Mouse (Mus musculus) liver, adult 2 months (tissue): ENCODE results near the gene Ubac2. TPM values are rescaled to one million over a fixed set of nuclear protein-coding genes. Genes with fewer than 3 reads are reported as not detected.

Source experiments
- DNase-seq: peaks from one replicate; pipeline ENCODE4 v3.0.0-alpha.2; 2011; ENCODE audit warnings: low read depth, low spot score; ENCODE audit errors: extremely low read depth
- H3K27ac ChIP-seq: fragments of 200-500 bp; replicated peaks from 2 replicates; pipeline ENCODE4 v1.5.1; 2012; ENCODE audit warnings: low read depth, mild to moderate bottlenecking, control low read depth, inconsistent platforms, low read length; ENCODE audit not compliant: insufficient read depth
- H3K27me3 ChIP-seq: fragments of 200-500 bp; 2 replicates; pipeline ENCODE4 v1.6.1; 2012; ENCODE audit warnings: mild to moderate bottlenecking, moderate library complexity, low read length, inconsistent platforms; ENCODE audit not compliant: control insufficient read depth, insufficient read depth
- H3K36me3 ChIP-seq: fragments of 200-500 bp; 2 replicates; pipeline ENCODE4 v1.6.1; 2012; ENCODE audit warnings: low read length, inconsistent platforms; ENCODE audit not compliant: control insufficient read depth, insufficient read depth
- H3K4me1 ChIP-seq: fragments of 200-500 bp; 2 replicates; pipeline ENCODE4 v1.6.1; 2011; ENCODE audit warnings: low read length; ENCODE audit not compliant: control insufficient read depth, insufficient read depth
- H3K4me3 ChIP-seq: fragments of 200-500 bp; 2 replicates; pipeline ENCODE4 v1.5.1; 2011; ENCODE audit warnings: low read depth, mild to moderate bottlenecking, control low read depth, low read length, moderate library complexity; ENCODE audit not compliant: insufficient read depth
- H3K79me2 ChIP-seq: fragments of 200-500 bp; 2 replicates; pipeline ENCODE4 v1.6.1; 2012; ENCODE audit warnings: inconsistent platforms, mild to moderate bottlenecking, low read length, moderate library complexity; ENCODE audit not compliant: control insufficient read depth, insufficient read depth
- H3K9ac ChIP-seq: fragments of 200-500 bp; 2 replicates; pipeline ENCODE4 v1.6.1; 2012; ENCODE audit warnings: low read depth, mild to moderate bottlenecking, control low read depth, inconsistent platforms, low read length
- CTCF ChIP-seq: fragments of 200-500 bp; IDR thresholded peaks from 2 replicates; pipeline ENCODE4 v1.5.1; 2011; ENCODE audit warnings: low read depth, low read length, control low read depth
- POLR2A ChIP-seq: fragments of 200-500 bp; IDR thresholded peaks from 2 replicates; pipeline ENCODE4 v1.6.1; 2011; ENCODE audit warnings: low read length, control low read depth; ENCODE audit not compliant: insufficient read depth; ENCODE audit errors: extremely low read depth
- WGBS: fragments of 180-500 bp; shearing (Covaris S2); methylation state at CpG from one replicate; pipeline ENCODE4 v1.1.7; 2018; 5-methylcytosine and 5-hydroxymethylcytosine counted together
- polyA plus RNA-seq: library from polyadenylated mRNA; depleted of rRNA; stranded (reverse); fragments of >200 nt; gene quantifications from 2 replicates; pipeline ENCODE4 v1.2.3, GENCODE M21; 2012
- total RNA-seq: library from RNA; depleted of rRNA; stranded (reverse); fragments of >200 nt; gene quantifications from 2 replicates; pipeline ENCODE4 v1.2.3, GENCODE M21; 2014

Ubac2 gene
- total and polyA plus RNA-seq, 2 experiments, result 20.3 to 49.4 TPM

- no peak for DNase-seq
- Histone ChIP-seq H3K79me2 (no peaks in the 10 kb centered on the region), H3K27me3 (no peaks in the 10 kb centered on the region), H3K9ac (no peak overlapping the region), H3K27ac (no peak overlapping the region), H3K4me1 (no peaks in the 10 kb centered on the region), H3K36me3 (peaks cover 7% of the 10 kb centered on the region; the same call in 1 of the 2 replicates), H3K4me3 (no peak overlapping the region)
- WGBS, result 91% methylated on average over 1 of the region's 1 CpGs
- TF ChIP-seq POLR2A, result no peak
- TF ChIP-seq CTCF, result no peak
Measured at GRCm38 (mm10) chr14:122023054-122023453, 144.6 kb downstream of the Ubac2 start.

DNA sequence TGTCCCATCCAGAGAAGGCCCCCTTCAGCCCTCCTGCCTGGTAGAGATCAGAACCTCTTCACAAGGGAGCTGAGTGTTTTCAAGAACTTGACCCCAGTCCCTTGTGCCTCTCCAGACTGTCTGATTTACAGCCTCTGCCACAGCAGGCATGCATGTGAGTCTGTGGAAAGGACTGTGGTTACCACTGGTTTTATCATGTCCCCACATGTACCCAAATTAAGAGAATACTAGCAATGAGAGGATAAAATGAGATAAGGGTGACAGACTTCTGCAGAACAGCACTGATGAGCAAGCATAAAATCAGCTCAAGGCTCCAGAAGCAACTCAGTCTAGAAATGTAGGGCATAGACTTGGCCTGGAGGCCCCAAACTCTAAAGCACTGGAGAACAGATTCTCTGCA, 145.5 kb downstream of the Ubac2 start:
- DNase-seq, result no peak
- no peak overlapping the region for H3K27ac ChIP-seq
- no peak overlapping the region for H3K4me3 ChIP-seq

GRCm38 (mm10) chr14:122028926-122029745, 150.7 kb downstream of the Ubac2 start:
- Histone ChIP-seq H3K27ac (no peak overlapping the region), H3K27me3 (no peaks in the 10 kb centered on the region), H3K4me3 (no peak overlapping the region), H3K9ac (no peak overlapping the region), H3K79me2 (no peaks in the 10 kb centered on the region), H3K36me3 (no peaks in the 10 kb centered on the region), H3K4me1 (no peaks in the 10 kb centered on the region)
- 71% methylated on average over 11 of the region's 11 CpGs for WGBS
- TF ChIP-seq CTCF (no peak), POLR2A (no peak)
- DNase-seq, result no peak

More for the DNA sequence above, 145.5 kb downstream of the Ubac2 start:
- H3K36me3 ChIP-seq, result peaks cover 7% of the 10 kb centered on the region; the same call in 1 of the 2 replicates
- TF ChIP-seq CTCF (no peak), POLR2A (no peak)
- H3K27me3 ChIP-seq, result no peaks in the 10 kb centered on the region
- H3K4me1 ChIP-seq, result no peaks in the 10 kb centered on the region
- H3K9ac ChIP-seq, result no peak overlapping the region
- no peaks in the 10 kb centered on the region for H3K79me2 ChIP-seq

DNA sequence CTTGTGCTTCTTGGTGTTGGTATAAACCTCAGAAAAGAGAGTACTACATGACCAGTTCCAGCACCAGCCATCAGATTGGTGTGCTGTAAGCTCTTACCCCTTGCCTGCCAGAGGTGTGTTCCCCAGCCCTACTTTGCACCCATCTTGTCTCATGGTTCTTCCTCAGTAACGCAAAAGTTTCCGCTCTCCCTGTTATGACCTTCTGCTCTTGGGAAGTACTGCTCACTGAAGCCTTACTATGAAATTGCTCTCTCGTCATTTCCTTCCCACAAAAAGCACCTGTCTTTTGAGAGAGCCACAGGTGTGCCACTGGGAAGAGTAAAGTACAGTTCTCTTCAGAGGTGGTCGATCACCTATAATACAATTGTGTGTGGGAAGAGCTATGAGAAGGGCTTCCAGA, 151.4 kb downstream of the Ubac2 start:
- Histone ChIP-seq H3K4me1 (no peaks in the 10 kb centered on the region), H3K36me3 (no peaks in the 10 kb centered on the region), H3K9ac (no peak overlapping the region), H3K27me3 (no peaks in the 10 kb centered on the region), H3K79me2 (no peaks in the 10 kb centered on the region), H3K4me3 (no peak overlapping the region), H3K27ac (no peak overlapping the region)
- no peak for DNase-seq
- TF ChIP-seq CTCF (no peak), POLR2A (no peak)
- 91% methylated on average over 4 of the region's 4 CpGs for WGBS

DNA sequence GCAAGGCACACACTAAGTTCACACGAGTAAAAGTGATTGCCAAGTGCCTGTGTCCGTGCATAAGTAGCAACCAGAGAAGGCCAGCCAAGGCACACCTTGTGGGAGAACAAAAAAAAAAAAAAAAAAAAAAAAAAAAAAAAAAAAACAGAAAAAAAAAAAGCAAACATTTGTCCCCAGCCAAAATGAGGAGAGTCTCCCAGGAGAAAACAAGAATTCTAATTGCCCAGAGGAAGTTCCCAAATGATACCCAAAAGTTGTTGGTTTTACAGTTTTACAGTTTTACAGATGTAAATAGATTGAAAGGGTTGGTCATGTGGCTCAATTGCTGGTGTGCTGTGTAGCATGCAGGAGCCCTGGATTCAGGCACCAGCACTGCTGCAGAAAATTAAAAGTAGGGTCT, 153.6 kb downstream of the Ubac2 start:
- no peak overlapping the region for H3K4me3 ChIP-seq
- no peaks in the 10 kb centered on the region for H3K36me3 ChIP-seq
- H3K9ac ChIP-seq, result no peak overlapping the region
- TF ChIP-seq POLR2A (no peak), CTCF (no peak)
- 85% methylated on average over 2 of the region's 2 CpGs for WGBS
- H3K4me1 ChIP-seq, result no peaks in the 10 kb centered on the region
- H3K27me3 ChIP-seq, result no peaks in the 10 kb centered on the region
- DNase-seq, result no peak
- no peak overlapping the region for H3K27ac ChIP-seq
- H3K79me2 ChIP-seq, result no peaks in the 10 kb centered on the region

GRCm38 (mm10) chr14:122034451-122034850, 156.0 kb downstream of the Ubac2 start, which contains the start of gene Timm8a2:
Gene Timm8a2, plus strand, starts transcription at chr14:122034674.
- Histone ChIP-seq H3K27me3 (no peaks in the 10 kb centered on the region), H3K27ac (no peak within 1 kb of the TSS), H3K4me1 (no peaks in the 10 kb centered on the region), H3K79me2 (no peaks in the 10 kb centered on the region), H3K4me3 (no peak within 1 kb of the TSS), H3K9ac (no peak within 1 kb of the TSS), H3K36me3 (no peaks in the 10 kb centered on the region)
- no peak for TF ChIP-seq CTCF
- DNase-seq, result no peak
- WGBS, result 93% methylated on average over 13 of the region's 13 CpGs
